Mouse (Mus musculus) lung, embryonic 14.5 days (tissue): ENCODE results near the gene Siah1b. TPM values are rescaled to one million over a fixed set of nuclear protein-coding genes. Genes with fewer than 3 reads are reported as not detected.

Source experiments
- ATAC-seq: fragments of 200-750 bp; cut with Nextera tagmentation; 2 replicates; pipeline ENCODE4 v1.8.0; 2017; ENCODE audit warnings: mild to moderate bottlenecking, moderate TSS enrichment, moderate library complexity; ENCODE audit not compliant: insufficient read depth
- DNase-seq: peaks from one replicate; pipeline ENCODE4 v3.0.0-alpha.2; 2015
- H3K27ac ChIP-seq: fragments of 300-500 bp; sonication (generic); 2 replicates; pipeline ENCODE4 v1.5.1; 2014; ENCODE audit warnings: low read depth, mild to moderate bottlenecking, moderate library complexity
- H3K27me3 ChIP-seq: fragments of 300-500 bp; sonication (generic); 2 replicates; pipeline ENCODE4 v1.6.1; 2014; ENCODE audit warnings: low read length, control low read depth; ENCODE audit not compliant: insufficient read depth
- H3K36me3 ChIP-seq: fragments of 300-500 bp; sonication (generic); 2 replicates; pipeline ENCODE4 v1.6.1; 2014; ENCODE audit warnings: control low read depth; ENCODE audit not compliant: insufficient read depth
- H3K4me1 ChIP-seq: fragments of 300-500 bp; sonication (generic); 2 replicates; pipeline ENCODE4 v1.6.1; 2014; ENCODE audit warnings: antibody characterized with exemption, control low read depth; ENCODE audit not compliant: insufficient read depth
- H3K4me2 ChIP-seq: fragments of 300-500 bp; sonication (generic); 2 replicates; pipeline ENCODE4 v1.6.1; 2014; ENCODE audit warnings: mild to moderate bottlenecking
- H3K4me3 ChIP-seq: fragments of 300-500 bp; sonication (generic); 2 replicates; pipeline ENCODE4 v1.5.1; 2014; ENCODE audit warnings: low read depth, low read length
- H3K9ac ChIP-seq: fragments of 300-500 bp; sonication (generic); 2 replicates; pipeline ENCODE4 v1.6.1; 2014
- H3K9me3 ChIP-seq: fragments of 300-500 bp; sonication (generic); 2 replicates; pipeline ENCODE4 v1.6.1; 2016; ENCODE audit warnings: low read depth, low read length, control low read depth
- CTCF ChIP-seq: IDR thresholded peaks from 2 replicates; pipeline ENCODE4 v1.5.1; 2016; ENCODE audit warnings: antibody characterized with exemption, low read depth
- WGBS: fragments of 180-500 bp; shearing (Covaris S2); extraction: QIAGEN DNeasy Blood & Tissue Kit; methylation state at CpG from one replicate; pipeline ENCODE4 v1.1.7; 2014; 5-methylcytosine and 5-hydroxymethylcytosine counted together
- polyA plus RNA-seq: library from polyadenylated mRNA; unstranded; fragments of >200 nt; fragmentation: Nextera tagmentation; extraction: Ambion mirVana; gene quantifications from 2 replicates; pipeline ENCODE4 v1.2.1, GENCODE M21; 2014

The Siah1b gene
- polyA plus RNA-seq, 1 experiment from 2014 or later = 34.3 TPM

DNA sequence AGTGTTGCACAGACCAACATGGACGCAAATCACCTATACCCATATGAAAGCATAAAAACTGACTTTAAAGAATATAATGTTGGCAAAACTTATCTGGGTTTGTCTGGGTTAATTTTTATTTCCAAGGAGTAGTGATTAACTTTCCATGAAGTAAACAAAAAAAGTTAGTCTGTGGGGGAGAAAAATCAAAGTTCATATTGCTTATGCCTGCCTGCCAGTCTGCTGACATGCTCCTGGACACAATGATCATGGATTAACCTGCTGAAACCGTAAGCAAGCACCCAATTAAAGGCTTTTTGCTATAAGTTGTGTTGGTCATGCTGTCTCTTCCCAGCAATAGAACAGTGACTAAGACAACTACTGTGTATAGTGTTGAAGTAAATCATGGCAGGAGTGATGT is 40.9 kb downstream of the Siah1b start:
- no peak for TF ChIP-seq CTCF
- Histone ChIP-seq H3K4me2 (no peak overlapping the region), H3K9me3 (no peaks in the 10 kb centered on the region), H3K4me3 (no peak overlapping the region), H3K27ac (no peak overlapping the region), H3K4me1 (no peaks in the 10 kb centered on the region), H3K36me3 (no peaks in the 10 kb centered on the region), H3K9ac (no peak overlapping the region), H3K27me3 (no peaks in the 10 kb centered on the region)
- ATAC-seq (no peak), DNase-seq (no peak)
- 80% methylated on average over 2 of the region's 2 CpGs for WGBS

DNA sequence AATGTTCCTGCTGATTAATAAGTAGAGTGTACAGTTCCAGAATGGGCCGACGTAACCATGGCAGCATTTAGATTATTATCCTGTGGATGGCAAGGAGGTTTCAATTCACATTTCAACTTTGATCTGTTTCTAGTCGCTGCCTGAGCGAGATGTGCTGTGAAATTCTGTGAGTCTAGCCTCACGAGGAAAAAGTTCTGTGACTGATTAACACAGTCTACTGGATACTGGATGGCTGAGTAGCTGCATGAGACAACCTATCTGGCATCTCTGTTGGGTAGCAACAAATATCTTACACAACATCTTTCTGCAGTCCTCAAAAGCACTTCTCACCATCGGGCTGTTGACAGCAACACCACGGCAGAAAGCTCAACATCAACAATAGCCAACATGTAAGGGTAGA is 43.8 kb downstream of the Siah1b start:
- ATAC-seq (no peak), DNase-seq (no peak)
- Histone ChIP-seq H3K36me3 (no peaks in the 10 kb centered on the region), H3K4me1 (no peaks in the 10 kb centered on the region), H3K4me2 (no peak overlapping the region), H3K9me3 (no peaks in the 10 kb centered on the region), H3K27ac (no peak overlapping the region), H3K4me3 (no peak overlapping the region), H3K27me3 (no peaks in the 10 kb centered on the region), H3K9ac (no peak overlapping the region)
- TF ChIP-seq CTCF = no peak
- WGBS = 83% methylated on average over 7 of the region's 7 CpGs

DNA sequence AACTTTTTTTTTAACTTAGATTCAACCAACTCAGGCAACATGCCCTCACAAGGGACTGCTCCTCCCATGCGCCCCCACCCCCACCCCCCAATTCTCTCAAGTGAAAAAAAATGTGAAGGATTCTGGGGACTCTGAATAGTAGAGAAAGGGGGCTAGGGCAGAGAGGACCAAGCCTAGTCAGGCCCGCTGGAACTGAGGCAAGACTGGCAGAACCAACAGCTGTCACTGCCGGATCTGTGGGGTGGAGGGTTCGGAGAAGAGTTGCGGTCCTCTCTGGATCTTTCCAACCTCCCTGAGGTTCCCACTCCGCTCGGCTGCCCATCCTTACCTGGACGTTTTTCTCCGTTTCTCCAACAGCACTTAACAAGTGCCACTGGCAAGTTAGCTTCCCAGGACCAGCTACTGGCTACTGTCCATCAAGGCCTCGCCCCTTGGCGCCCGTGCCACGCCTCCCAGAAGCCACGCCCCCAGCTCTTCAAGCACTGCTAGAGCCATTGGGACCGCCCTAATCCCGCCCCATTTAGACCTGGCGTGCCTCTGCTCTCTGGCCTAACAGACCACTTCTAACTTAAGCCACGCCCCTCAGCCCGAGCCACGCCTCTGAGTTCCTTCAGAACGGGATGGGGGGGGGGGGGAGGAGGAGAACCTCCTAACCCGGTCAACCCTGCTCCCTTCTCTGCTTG is 48.5 kb downstream of the Siah1b start, which contains the start of gene Car5b:
Gene Car5b (minus strand): TSS at position 391 of the 683 bp plus-strand sequence.
- Histone ChIP-seq H3K27me3 (no peaks in the 10 kb centered on the region), H3K27ac (no peak within 1 kb of the TSS), H3K4me3 (peak within 1 kb of the TSS; percentile 33), H3K9me3 (no peaks in the 10 kb centered on the region), H3K36me3 (no peaks in the 10 kb centered on the region), H3K9ac (no peak within 1 kb of the TSS), H3K4me2 (peak within 1 kb of the TSS; percentile 60), H3K4me1 (no peaks in the 10 kb centered on the region)
- ATAC-seq = peak; percentile 99
- 16% methylated on average over 21 of the region's 22 CpGs for WGBS
- TF ChIP-seq CTCF = no peak
- peak; percentile 95 for DNase-seq

Other genes with a start within 250 kb of the Siah1b start
- 19.8 and 20.1 TPM in 2 replicates for gene Ap1s2, start 167.5 kb downstream of the Siah1b start, polyA plus RNA-seq
- gene Zrsr2, start 117.8 kb downstream of the Siah1b start, polyA plus RNA-seq = 50.4 and 53.1 TPM in 2 replicates
- 0.68 and 0.71 TPM in 2 replicates for gene Car5b, start 48.5 kb downstream of the Siah1b start, polyA plus RNA-seq
- gene Cltrn, start 12.3 kb upstream of the Siah1b start, polyA plus RNA-seq = 0.39 and 0.47 TPM in 2 replicates
- 0.68 and 1.0 TPM in 2 replicates for gene Ace2, start 62.8 kb upstream of the Siah1b start, polyA plus RNA-seq
- 0.66 and 1.1 TPM in 2 replicates for gene Bmx, start 181.7 kb upstream of the Siah1b start, polyA plus RNA-seq
- gene Pir, start 192.9 kb upstream of the Siah1b start, polyA plus RNA-seq = 15.1 and 15.9 TPM in 2 replicates